Mouse (Mus musculus) forebrain, embryonic 16.5 days (tissue): Measurements from ENCODE around the gene Fgfr2. TPM values are rescaled to one million over a fixed set of nuclear protein-coding genes. Genes with fewer than 3 reads are reported as not detected.

ENCODE experiments used
- ATAC-seq: fragments of 200-750 bp; cut with Nextera tagmentation; 2 replicates; pipeline ENCODE4 v1.8.0; 2017; ENCODE audit warnings: mild to moderate bottlenecking, moderate library complexity
- H3K27ac ChIP-seq: fragments of 300-500 bp; sonication (generic); 2 replicates; pipeline ENCODE4 v1.5.1; 2014; ENCODE audit warnings: low read length, control low read depth
- H3K27me3 ChIP-seq: fragments of 300-500 bp; sonication (generic); replicated peaks from 2 replicates; pipeline ENCODE4 v1.6.1; 2014; ENCODE audit warnings: low read length; ENCODE audit not compliant: control insufficient read depth, insufficient read depth
- H3K36me3 ChIP-seq: fragments of 300-500 bp; sonication (generic); 2 replicates; pipeline ENCODE4 v1.6.1; 2014; ENCODE audit not compliant: control insufficient read depth, insufficient read depth
- H3K4me1 ChIP-seq: fragments of 300-500 bp; sonication (generic); replicated peaks from 2 replicates; pipeline ENCODE4 v1.6.1; 2014; ENCODE audit warnings: low read length; ENCODE audit not compliant: control insufficient read depth, insufficient read depth
- H3K4me2 ChIP-seq: fragments of 300-500 bp; sonication (generic); 2 replicates; pipeline ENCODE4 v1.6.1; 2014; ENCODE audit warnings: mild to moderate bottlenecking, low read length, control low read depth
- H3K4me3 ChIP-seq: fragments of 300-500 bp; sonication (generic); replicated peaks from 2 replicates; pipeline ENCODE4 v1.5.1; 2014; ENCODE audit warnings: mild to moderate bottlenecking, low read length, control low read depth
- H3K9ac ChIP-seq: fragments of 300-500 bp; sonication (generic); replicated peaks from 2 replicates; pipeline ENCODE4 v1.6.1; 2014; ENCODE audit warnings: low read depth, low read length, control low read depth
- H3K9me3 ChIP-seq: fragments of 300-500 bp; sonication (generic); 2 replicates; pipeline ENCODE4 v1.6.1; 2016; ENCODE audit warnings: low read length; ENCODE audit not compliant: control insufficient read depth
- whole genome bisulfite sequencing: fragments of 180-500 bp; shearing (Covaris S2); extraction: QIAGEN DNeasy Blood & Tissue Kit; methylation state at CpG from one replicate; pipeline ENCODE4 v1.1.7; 2014; 5-methylcytosine and 5-hydroxymethylcytosine counted together
- polyA plus RNA-seq: library from polyadenylated mRNA; unstranded; fragments of >200 nt; fragmentation: Nextera tagmentation; extraction: Ambion mirVana; gene quantifications from 2 replicates; pipeline ENCODE4 v1.2.1, GENCODE M21; 2015

Fgfr2 gene
- polyA plus RNA-seq, 1 experiment from 2014 or later = 39.2 TPM

- 32% methylated on average over 10 of the region's 10 CpGs for WGBS
Measured at GRCm38 (mm10) chr7:132223452-132224141, 899.6 kb downstream of the Fgfr2 start.

DNA sequence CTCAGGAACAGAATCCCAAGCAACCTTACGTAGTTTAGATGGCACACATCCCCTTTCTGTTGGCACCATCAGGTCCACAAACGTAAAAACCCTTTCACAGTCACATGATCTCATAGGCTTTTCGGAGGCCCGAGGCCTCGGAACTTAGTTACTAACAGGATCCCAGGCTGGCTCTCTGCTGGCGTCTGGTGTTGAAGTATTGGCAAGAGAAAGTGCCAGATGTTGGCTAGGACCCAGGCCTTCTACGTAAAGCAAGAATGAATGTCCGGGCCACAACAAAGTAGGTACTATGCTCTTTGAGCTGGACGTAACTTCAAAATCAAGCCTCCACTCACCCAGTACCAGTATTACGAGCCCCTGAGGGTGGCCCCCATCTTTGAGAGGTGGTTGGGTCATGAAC is 909.1 kb downstream of the Fgfr2 start:
- Histone ChIP-seq H3K4me2 (no peak overlapping the region), H3K9ac (no peak overlapping the region), H3K4me3 (no peak overlapping the region), H3K36me3 (no peaks in the 10 kb centered on the region), H3K27me3 (no peaks in the 10 kb centered on the region), H3K27ac (no peak overlapping the region), H3K9me3 (no peaks in the 10 kb centered on the region), H3K4me1 (peaks cover 34% of the 10 kb centered on the region)
- no peak for ATAC-seq
- 41% methylated on average over 10 of the region's 10 CpGs for WGBS

More at GRCm38 (mm10) chr7:132223452-132224141, 899.6 kb downstream of the Fgfr2 start:
- Histone ChIP-seq H3K27ac (peak overlapping the region; percentile 44), H3K4me3 (no peak overlapping the region), H3K27me3 (no peaks in the 10 kb centered on the region), H3K4me2 (no peak overlapping the region), H3K9me3 (no peaks in the 10 kb centered on the region), H3K4me1 (peaks cover 12% of the 10 kb centered on the region), H3K9ac (no peak overlapping the region), H3K36me3 (no peaks in the 10 kb centered on the region)
- no peak for ATAC-seq

GRCm38 (mm10) chr7:132213460-132213859 is 909.7 kb downstream of the Fgfr2 start:
- no peaks in the 10 kb centered on the region for H3K27me3 ChIP-seq
- ATAC-seq = peak; percentile 64
- WGBS = 3% methylated on average over 8 of the region's 8 CpGs
- no peak overlapping the region for H3K27ac ChIP-seq
- H3K4me2 ChIP-seq = no peak overlapping the region
- no peaks in the 10 kb centered on the region for H3K9me3 ChIP-seq
- H3K9ac ChIP-seq = no peak overlapping the region
- H3K36me3 ChIP-seq = no peaks in the 10 kb centered on the region
- H3K4me3 ChIP-seq = no peak overlapping the region
- H3K4me1 ChIP-seq = peaks cover 39% of the 10 kb centered on the region

DNA sequence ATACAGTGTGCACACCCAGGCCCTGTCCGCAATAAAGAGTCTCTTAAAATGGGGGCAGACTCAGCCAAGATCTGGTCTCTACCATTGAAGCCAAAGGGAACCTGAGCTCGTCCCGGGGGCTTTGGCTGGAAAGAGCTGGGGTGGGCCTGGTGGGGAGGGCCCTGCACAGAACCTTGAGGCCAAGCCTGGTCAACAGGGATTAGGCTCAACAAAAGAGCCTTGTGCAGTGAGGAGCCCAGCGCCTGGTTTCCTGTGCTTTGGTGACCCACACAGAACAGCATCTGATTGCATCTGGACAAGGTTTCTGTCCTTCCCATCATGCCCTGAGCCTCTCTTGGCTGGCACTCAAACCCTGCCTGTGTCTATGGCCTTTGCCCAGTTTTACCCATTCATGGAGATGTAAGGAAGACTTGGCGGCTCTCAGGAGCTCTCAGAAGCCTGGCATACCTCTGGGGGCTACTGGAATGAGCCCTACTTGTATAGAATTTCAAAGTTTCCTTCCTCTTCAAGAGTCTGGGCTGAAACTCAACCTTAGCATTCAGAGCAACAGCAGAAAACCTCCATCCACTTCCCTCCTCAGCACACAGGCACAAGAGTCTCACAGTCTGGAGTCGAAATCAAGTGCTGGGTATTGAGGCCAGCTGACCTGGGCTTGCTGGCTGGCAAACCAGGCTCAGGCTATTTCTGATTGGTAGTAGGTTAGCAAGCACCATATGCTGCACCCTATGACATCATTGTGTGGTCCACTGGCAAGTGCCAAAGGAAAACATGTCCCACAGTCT is 911.0 kb downstream of the Fgfr2 start:
- no peak overlapping the region for H3K4me2 ChIP-seq
- ATAC-seq = peak; percentile 64
- H3K27me3 ChIP-seq = no peaks in the 10 kb centered on the region
- 54% methylated on average over 6 of the region's 6 CpGs for WGBS
- no peaks in the 10 kb centered on the region for H3K36me3 ChIP-seq
- peak overlapping the region; percentile 45; the same call in 1 of the 2 replicates for H3K27ac ChIP-seq
- H3K9me3 ChIP-seq = no peaks in the 10 kb centered on the region
- no peak overlapping the region for H3K4me3 ChIP-seq
- H3K9ac ChIP-seq = no peak overlapping the region
- peaks cover 39% of the 10 kb centered on the region for H3K4me1 ChIP-seq

DNA sequence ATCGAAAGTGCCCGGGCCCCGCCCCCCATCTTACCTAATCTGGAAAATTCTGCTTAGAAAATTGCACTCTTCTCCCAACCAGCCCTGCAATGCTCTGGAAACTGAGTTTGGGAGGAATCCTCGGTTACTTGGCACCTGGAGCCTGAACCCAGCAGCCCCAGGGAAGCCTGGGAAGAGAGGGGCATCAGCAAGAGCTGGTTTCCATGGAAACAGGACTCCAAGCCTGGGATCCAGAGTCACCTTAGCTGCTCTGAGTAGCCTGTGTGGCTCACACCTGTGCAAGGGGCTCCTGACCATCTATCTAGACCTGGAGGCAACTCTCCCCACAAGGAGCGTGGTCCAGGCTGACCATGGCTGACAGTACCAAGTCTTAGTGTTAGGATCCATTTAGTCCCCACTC is 912.5 kb downstream of the Fgfr2 start:
- Histone ChIP-seq H3K4me3 (no peak overlapping the region), H3K9me3 (no peaks in the 10 kb centered on the region), H3K4me2 (no peak overlapping the region), H3K27me3 (no peaks in the 10 kb centered on the region), H3K27ac (no peak overlapping the region), H3K36me3 (no peaks in the 10 kb centered on the region), H3K9ac (no peak overlapping the region), H3K4me1 (peaks cover 39% of the 10 kb centered on the region)
- ATAC-seq = no peak
- WGBS = 83% methylated on average over 5 of the region's 5 CpGs

GRCm38 (mm10) chr7:132208946-132209651 is 914.1 kb downstream of the Fgfr2 start:
- H3K4me2 ChIP-seq = no peak overlapping the region
- no peaks in the 10 kb centered on the region for H3K27me3 ChIP-seq
- no peak overlapping the region for H3K9ac ChIP-seq
- no peak overlapping the region for H3K4me3 ChIP-seq
- H3K9me3 ChIP-seq = no peaks in the 10 kb centered on the region
- peak overlapping the region; percentile 51 for H3K27ac ChIP-seq
- 63% methylated on average over 9 of the region's 9 CpGs for WGBS
- peaks cover 36% of the 10 kb centered on the region for H3K4me1 ChIP-seq
- ATAC-seq = 0 out of 2 replicates have a peak, but pooled peaks have one; percentile 10
- H3K36me3 ChIP-seq = no peaks in the 10 kb centered on the region

- 56% methylated on average over 1 of the region's 1 CpGs for WGBS
- H3K27me3 ChIP-seq = no peaks in the 10 kb centered on the region
- H3K4me1 ChIP-seq = peaks cover 5% of the 10 kb centered on the region
- H3K36me3 ChIP-seq = no peaks in the 10 kb centered on the region
- H3K27ac ChIP-seq = no peak overlapping the region
- H3K9ac ChIP-seq = no peak overlapping the region
- no peak overlapping the region for H3K4me3 ChIP-seq
- no peak for ATAC-seq
- H3K9me3 ChIP-seq = no peaks in the 10 kb centered on the region
- no peak overlapping the region for H3K4me2 ChIP-seq
Measured at GRCm38 (mm10) chr7:132204073-132204612, 919.0 kb downstream of the Fgfr2 start.

GRCm38 (mm10) chr7:132199686-132200085 is 923.5 kb downstream of the Fgfr2 start:
- Histone ChIP-seq H3K27me3 (no peaks in the 10 kb centered on the region), H3K27ac (no peak overlapping the region), H3K36me3 (no peaks in the 10 kb centered on the region), H3K4me3 (no peak overlapping the region), H3K4me2 (no peak overlapping the region), H3K4me1 (no peaks in the 10 kb centered on the region), H3K9ac (no peak overlapping the region), H3K9me3 (no peaks in the 10 kb centered on the region)
- ATAC-seq = no peak
- WGBS = 28% methylated on average over 6 of the region's 6 CpGs

GRCm38 (mm10) chr7:132198806-132199205 is 924.3 kb downstream of the Fgfr2 start:
- Histone ChIP-seq H3K36me3 (no peaks in the 10 kb centered on the region), H3K4me2 (no peak overlapping the region), H3K9me3 (no peaks in the 10 kb centered on the region), H3K4me1 (no peaks in the 10 kb centered on the region), H3K27ac (no peak overlapping the region), H3K27me3 (no peaks in the 10 kb centered on the region), H3K9ac (no peak overlapping the region), H3K4me3 (no peak overlapping the region)
- ATAC-seq = no peak
- 82% methylated on average over 1 of the region's 1 CpGs for WGBS
